Mouse (Mus musculus) frontal cortex, postnatal 36 days (tissue): ENCODE measurements around the gene Prrt1.

ENCODE experiments used
- DNase-seq, 2 experiments: peaks; one replicate each; pipeline ENCODE4 v3.0.0; 2022; ENCODE audit warnings: low spot score in 2 of 2

The Prrt1 gene

DNA sequence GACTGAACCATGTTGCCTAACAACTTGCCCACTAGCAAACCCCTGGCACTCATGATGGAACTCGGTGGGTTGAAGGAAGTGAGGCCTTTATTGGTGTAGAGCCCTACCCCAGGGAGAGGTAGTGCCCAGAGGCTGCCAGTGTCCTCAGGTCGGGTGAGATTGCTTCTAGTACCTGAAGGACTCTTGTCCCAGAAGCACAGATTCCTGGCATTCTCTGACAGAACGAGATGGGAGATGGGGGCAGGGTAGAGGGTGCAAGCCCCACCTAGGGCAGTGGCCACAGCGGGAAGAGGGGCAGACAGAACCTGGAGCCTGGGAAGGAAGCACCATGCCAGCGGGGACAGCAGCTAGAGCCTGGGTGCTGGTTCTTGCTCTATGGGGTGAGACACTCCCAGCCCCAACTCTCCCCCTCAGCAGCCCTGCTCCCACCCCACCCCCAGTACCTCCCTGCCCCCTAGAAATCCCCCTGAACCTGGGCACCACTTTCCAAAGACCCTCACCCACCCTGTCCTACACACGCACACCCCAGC is 31.7 kb upstream of the Prrt1 start, which contains the start of gene Ager:
Ager (plus strand) TSS at position 297 of the 530 bp plus-strand sequence.
- no peak for DNase-seq

DNA sequence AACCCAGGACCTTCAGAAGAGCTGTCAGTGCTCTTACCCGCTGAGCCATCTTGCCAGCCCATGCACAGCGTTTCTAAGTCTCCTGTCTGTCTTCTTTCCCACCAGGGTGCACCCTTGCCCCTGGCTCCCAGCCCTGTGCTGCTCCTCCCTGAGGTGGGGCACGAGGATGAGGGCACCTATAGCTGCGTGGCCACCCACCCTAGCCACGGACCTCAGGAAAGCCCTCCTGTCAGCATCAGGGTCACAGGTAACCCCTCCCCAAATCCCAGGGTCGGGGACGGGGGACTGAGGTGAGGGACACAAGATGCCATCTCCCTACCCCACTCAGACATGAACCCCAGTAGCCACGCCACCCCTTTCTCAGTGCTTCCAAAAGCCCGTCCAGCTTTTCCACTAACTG is 29.4 kb upstream of the Prrt1 start:
- no peak for DNase-seq

DNA sequence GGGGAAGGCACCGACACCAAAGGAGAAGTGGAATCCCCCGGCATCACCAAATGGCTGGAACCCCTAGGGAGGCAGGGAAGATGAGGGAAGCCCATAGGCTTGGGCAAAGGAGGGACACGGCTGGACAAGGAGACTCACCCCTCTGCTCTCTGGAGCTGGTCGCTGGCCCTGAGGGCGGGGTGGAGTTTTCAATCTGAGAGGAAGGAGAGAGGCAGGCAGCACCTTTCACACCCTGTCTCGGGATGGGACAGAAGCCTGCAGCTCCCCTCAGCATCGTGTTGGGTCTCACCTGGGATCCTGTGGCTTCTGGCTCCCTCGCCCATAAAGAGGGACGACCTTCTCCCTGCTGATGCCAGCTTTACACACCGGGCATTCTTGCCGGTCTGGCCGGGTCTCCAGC is 27.5 kb upstream of the Prrt1 start:
- no peak for DNase-seq

DNA sequence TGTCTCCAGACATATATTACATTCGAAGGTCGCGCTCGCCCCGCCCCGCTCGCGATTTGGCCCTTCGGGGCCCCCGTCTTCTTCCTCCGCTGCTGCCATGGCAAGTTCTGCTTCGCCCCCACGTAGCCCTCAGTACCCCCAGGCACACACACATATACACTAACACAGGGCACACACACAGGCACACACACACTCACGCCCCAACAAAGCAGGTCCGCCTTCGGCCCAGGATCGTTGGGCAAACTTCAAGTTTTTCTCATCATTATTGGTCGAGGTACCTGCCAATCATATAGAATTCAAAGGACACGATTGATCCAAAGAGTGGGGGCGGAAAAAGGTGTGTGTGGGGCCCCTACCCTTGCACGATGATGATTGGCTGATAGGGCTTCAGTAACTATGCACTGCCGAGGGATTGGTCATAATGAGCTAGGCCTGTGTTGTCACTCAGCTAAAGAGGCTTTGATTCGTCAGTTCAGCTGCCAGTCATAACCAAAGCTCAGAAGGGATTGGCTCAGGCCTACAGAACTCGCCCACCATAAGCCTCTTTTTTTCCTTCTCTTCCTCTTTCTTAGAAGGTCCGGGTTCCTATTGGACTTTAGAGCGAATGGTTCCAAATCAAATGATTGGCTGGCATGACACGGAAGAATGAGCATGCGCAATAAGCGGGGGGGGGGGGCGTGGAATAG is 25.8 kb upstream of the Prrt1 start, which contains the start of gene Rnf5:
Rnf5 (minus strand) TSS at position 316 of the 686 bp plus-strand sequence.
- peak; percentile 98 to 100 for DNase-seq

DNA sequence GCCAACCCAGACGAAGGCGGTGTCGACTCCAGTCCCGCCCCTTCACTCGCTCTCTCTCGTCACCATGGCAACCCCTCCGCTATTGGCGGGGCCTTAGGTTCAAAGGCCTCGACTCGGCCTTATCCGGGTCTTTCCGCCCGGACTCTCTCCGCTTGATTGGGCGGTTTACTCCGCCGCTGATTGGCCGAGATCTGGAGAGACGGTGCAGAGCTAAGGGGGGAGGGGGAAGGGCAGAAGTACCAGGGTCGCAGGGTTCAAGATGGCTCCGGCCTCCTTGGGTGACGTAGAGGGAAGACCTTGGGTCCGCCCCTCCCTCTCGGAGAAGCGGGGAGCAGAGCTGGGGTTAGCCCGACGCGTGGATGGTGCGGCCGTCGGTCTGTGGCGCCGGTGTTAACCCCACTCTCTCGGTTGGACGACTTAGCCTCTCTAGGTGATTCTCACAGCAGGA is 25.2 kb upstream of the Prrt1 start, which contains the start of gene Agpat1:
Agpat1 (plus strand) TSS at position 202 of the 448 bp plus-strand sequence.
- DNase-seq, result peak; percentile 95 to 98

DNA sequence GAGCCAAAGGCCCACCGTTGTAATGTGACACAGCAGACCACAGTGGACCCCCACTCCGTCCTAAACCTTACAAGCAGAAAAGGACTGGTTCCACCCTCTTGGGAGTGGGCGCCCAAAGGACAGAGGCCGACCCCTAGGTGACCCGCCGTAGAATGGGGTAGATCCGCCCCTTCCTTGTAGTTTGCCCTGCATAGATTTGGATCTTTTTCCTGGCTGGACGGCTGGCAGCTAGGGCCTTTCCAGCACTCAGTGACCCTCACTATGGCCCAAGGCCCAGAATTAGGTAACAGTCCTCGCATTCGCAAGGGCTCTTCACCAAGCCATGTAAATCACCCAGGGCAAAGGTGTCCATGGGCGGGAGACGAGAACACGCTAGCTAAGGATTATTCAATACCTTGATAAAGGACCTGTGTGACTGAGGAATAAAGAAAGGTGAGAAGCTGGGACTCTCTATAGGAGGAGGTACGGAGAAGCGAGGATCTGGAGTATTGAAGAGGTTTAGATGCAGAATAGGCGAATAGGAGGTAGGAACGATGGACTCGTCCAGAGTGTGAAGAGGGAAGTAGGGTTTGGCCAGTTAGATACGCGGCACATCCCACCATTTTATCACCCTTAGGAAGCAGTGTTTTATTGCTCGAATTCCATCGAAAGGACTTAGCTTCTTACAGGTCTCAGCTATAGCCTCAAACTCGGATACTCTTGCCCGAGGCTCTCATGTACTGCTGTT is 24.7 kb upstream of the Prrt1 start:
- DNase-seq, result peak in 1 of 2 experiments; percentile 43

DNA sequence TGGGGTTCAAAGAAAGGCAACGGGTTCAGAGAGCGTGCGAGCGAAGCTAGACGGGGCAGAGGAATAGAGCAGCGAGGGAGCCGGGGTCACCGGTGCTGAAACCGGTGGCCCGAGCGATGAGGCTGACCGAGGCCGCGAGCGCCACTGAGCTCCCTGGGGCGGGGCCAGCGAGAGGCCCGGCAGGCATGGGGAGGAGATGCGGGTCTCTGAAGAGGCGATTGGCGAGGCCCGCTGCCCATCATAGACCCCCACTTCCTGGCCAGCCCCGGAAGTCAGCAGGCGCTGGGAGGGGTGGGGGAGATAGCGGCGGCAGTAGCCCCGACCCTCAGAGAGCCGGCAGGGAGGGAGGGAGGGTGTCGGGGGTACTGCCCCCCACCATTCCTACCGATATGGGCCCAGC is 23.7 kb upstream of the Prrt1 start:
- DNase-seq, result peak; percentile 97 to 98

DNA sequence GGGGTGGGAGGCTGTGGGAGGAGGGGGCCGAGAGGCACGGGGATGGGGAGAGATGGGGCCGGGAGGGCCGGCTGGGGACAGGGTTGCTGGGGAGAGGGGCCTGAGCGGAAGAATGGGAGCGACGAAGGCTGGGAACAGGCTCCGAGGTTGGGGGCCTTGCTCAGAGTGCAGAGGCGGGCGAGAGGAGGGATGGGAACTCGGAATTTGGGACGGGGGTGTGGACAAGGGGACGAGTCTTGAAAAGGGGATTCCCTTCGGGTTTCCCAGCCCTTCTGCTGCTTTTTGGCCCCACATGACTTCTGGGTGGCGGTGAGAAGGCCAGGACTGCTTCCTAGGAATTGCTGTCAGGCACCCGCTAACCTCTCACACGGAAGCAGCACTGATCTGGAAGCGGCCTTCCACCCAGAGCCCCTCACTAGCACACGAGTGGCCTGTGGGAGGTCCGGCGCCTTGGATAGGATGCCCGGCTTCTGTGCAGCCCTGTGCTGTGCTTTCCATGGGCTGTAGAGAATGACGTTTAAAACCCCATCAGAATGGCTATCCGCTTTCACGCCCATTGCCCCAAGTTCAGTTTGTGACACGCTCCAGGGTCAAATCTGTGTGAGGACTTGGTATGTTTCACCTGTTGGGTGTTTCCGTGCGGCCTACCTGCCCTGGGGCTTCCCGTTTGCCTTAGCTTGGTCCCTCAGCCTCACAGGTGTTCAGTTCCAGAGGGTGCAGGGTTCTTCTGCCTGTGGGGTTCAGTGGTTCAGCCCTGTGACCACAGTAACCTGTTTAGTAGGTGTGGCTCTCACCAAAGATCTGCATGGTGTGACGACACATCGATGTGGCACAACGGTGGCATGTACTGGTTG is 22.9 kb upstream of the Prrt1 start:
- no peak for DNase-seq

DNA sequence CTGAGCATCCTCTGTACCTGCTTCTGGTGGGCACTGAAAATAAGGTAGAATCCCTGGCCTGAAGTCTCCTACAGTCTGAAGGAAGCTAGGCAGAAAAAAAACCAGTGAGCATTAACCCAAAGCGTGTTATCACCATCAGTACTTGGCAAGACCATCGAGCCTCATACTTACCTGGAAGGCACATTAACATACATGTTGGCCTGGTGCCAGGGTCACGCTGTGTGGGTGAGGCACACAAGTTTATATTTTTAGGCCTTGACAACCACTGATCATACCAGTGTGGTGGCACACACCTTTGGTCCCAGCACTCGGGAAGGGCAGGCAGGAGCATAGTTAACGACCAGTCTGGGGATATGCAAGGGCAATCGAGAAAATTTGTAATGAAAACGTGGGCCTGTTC is 21.3 kb upstream of the Prrt1 start:
- DNase-seq, result no peak

DNA sequence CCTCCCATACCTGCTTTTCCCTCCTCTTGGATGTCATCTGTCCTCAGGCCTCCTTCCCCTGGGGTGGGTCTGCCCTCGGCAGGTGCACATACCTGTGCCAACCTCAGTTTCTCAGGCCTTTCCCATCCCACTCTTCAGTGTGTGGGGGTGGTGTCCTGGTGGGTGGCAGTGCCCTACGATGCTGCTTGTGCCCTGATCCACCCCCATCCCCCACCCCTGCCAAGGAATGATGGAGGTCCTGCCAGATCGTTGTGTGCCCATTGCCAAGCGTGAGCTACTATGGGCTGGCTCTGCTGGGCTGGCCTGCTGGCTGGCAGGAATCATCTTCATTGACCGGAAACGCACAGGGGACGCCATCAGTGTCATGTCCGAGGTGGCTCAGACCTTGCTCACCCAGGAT is 18.3 kb upstream of the Prrt1 start:
- DNase-seq, result no peak

DNA sequence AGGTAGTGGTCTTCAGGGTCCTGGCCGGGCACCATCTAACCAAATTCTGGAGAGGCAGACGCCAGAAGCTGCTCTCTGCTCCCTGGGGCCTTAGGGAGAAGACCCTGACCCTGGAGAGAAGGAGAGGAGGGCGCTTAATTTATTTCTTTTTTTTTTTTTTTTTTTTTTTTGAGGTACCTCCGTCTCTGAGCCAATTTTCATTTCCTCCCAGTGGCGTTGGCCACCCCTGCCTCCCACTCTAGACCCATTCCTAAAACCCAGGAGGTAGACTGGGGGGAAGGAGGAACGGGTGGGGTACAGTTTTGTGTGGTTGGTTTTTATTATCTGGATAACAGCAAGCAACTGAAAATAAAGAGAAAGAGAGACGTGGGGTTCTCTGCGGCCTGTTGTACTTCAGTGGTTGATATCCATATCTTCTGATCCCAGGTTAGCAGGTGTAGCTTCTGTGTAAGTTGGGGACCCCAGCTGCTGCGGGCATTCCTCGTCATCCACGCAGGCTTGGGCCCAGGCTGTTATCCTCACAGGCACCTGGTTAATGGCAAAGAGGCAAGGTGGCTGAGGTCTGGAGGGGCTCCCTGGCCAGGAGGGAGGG is 16.2 kb upstream of the Prrt1 start:
- no peak for DNase-seq

DNA sequence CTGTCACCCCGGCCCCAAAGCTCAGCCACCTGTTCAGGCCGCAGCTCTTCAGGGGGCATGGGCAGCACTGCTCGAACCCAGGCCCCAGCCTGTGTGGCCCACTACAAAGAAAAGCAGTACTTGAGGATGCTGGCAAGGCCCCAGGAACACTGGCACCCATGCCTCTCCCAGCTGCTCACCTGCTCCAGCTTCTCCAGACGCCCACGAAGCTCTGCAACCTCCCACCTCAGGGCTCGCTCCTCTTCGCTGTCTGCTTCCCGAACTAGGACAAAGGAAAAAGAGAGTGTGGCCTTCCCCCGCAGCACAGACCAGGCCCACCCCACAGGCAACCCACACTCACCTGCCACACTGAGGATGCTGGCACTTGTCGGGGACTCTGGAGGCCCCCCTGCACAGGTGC is 15.5 kb upstream of the Prrt1 start:
- DNase-seq, result no peak

DNA sequence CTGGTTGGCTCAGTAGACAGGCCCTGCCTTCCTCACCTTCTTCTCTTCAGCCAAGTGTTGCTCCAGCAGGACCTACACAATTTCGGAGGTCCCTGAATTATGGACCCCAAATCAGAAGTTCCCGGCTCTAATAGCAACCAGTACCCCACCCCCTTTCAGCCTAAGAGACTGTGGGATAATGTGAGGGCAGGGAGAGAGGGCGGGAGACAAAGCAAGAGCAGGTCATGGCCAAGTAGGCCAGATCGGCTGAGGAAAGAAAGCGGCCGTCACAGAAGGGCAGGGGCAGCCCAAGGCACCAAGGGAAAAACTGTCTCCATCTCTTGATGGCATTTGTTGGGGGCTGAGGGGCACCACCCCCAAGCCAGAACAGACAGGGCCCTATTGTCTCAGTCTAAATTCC is 13.5 kb upstream of the Prrt1 start, which contains the start of gene Egfl8:
Egfl8 (minus strand) TSS at position 101 of the 400 bp plus-strand sequence.
- DNase-seq, result no peak

DNA sequence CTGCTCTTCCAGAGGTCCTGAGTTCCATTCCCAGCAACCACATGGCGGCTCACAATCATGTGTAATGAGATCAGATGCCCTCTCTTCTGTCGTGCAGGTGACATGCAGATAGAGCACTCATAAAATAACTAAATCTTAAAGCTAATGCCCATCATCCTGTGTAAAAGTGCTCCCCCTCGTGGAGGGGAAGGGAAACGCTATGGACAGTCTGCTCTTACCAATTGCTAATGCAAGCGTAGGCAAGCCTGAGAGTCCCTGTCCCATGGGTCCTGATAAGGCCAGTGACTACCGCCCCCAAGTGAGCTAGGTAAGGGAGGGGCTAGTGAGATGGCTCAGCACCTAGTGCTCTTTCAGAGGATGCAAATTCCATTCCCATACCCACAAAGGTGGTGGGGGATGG is 10.3 kb upstream of the Prrt1 start:
- peak in 1 of 2 experiments; percentile 77 for DNase-seq

DNA sequence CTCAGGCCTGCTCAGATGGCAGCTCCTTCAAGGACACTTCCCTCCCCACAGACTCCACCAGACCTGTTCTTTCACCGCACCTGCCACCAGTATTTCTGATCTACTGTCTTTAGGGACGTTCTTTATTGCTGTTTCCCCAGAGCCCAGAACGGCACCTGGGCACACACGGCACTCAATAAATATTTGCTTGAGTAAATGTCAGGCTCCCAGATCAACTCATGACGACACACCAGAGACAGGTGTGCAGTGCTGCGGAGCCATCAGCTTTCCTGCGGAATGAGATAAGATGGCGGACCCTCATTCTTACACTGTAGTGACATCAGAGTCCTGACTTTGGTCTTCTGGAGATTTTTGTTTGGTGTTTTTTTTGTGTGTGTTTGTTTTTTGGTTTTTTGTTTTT is 8.3 kb upstream of the Prrt1 start:
- no peak for DNase-seq

DNA sequence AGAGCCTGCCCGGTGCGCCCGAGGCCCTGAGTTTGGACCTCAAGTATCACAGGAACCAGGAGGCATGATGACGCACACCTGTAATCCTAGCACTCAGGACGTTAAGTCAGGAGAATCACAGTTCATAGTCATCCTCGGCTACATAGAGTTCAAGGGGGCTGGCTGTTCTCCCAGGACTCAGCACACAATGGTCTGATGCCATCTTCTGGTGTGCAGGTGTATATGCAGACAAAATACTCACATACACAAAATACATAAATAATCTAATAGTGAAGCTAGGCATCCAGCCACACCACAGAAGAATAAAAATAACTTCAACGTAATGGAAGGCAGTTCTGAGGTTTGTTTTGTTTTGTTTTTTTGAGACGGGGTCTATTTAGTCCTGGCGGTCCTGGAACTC is 6.2 kb upstream of the Prrt1 start:
- no peak for DNase-seq

DNA sequence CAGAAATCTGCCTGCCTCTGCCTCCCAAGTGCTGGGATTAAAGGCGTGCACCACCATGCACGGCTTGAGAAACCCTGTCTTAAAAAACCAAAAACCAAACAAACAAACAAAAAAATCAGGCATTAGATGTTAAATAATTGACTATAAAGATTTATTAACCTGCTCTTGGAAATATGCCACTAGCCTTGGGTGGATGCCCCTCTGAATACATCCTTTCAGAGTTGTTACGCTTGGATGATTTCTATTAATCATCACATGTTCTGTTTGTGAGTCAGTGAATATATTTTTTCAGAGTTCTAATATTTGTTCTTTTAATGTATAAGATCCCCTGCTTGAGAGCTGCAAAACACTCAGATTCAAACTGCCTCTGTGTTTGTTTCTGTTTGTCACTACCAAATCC is 4.4 kb upstream of the Prrt1 start:
- DNase-seq, result no peak

DNA sequence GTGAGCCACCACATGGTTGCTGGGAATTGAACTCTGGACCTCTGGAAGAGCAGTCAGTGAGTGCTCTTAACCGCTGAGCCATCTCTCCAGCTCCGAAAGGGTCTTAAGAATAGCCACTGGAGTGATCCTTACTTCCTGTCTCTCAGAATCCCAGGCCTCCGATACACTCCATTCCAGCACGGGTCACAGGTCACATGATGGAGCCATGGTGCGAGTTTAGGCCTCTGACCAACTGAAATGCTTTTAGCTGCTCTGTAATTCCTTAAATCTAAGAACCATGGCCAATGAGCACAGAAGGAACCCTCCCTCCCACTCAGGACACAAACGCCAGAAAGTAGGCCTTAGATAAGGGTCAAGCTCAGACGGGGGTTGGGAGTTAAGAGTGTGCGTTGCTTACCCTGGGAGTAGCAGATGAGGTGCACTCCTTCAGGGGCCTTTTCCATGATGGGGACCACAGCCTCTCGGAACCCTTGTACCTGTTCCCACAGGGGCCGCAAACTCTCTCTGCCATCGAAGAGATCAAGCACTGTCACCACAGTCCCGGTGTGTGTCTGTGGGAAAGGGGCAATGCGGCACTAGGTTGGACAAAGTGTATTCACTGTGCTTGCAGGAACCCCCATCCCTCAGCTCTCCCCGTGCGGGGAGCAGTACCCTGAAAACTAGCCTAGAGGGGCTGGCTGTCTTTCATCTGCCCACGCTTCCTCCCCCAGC is 3.1 kb upstream of the Prrt1 start:
- no peak for DNase-seq

DNA sequence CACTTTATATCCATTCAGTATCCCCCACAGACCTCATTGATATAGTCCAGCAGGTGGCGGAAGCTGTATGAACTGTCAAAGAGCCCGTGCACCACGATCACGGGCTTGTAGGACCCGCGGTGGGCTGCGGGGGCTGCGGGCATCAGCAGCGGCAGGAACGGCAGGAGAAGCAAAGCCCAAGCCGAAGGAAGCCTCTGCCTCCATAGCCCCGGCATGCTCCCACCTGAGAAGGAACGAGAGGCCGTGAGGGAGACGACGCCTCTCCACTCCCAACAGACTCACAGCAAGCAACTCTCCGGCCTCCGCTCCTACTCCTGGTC is 2.6 kb upstream of the Prrt1 start:
- no peak for DNase-seq

DNA sequence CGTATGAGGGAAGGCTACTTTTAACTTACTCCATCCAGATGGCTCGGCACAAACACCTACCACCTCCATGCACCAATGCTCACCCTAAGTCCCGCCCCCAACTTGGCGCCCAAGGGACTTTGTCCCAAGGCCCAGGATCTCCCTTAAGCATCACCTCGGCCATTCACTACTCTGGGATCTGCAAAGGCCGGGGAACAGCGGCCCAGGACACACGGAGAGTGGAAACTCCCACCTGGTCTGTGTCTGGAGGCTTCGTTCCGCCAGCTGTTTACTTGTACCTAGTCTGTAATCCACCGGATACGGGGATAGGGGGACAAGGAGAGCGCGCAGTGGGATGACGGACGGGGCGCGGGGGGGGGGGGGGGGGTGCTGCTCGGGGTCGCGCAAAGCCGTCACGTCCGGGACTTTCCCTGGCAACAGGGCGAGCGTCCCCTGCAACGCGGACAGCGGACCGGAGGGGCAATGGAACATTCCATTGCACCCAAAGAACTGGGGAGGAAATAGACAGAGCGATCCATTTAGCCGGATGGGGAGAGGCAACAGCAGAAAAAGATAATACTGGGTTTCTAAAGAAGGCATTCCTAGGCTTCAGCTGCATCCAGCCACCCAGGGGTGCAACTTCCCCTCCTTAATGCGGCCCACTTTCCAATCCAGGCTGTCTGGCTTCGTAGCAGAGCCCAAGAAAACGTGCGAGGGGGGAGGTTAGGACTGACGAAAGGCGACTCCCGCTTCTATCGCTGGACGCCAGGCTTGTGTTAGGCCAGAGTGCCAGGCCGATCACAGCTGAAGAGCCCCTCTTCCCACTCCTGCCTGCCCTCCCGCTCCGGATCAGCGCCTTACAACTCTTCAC is 2.0 kb upstream of the Prrt1 start:
- peak; percentile 85 to 88 for DNase-seq
